Mouse (Mus musculus) hindbrain, embryonic 11.5 days (tissue): ENCODE measurements around the gene Olfr1333. TPM values are rescaled to one million over a fixed set of nuclear protein-coding genes. Genes with fewer than 3 reads are reported as not detected.
"Not testable (repeated sequence)": the region's sequence is repeated elsewhere in the genome, so short reads cannot be mapped to it uniquely, and the experiment has no call there.

ENCODE experiments used
- ATAC-seq: fragments of 200-750 bp; cut with Nextera tagmentation; 2 replicates; pipeline ENCODE4 v1.8.0; 2017; ENCODE audit warnings: mild to moderate bottlenecking, moderate TSS enrichment, moderate library complexity; ENCODE audit not compliant: low FRiP score
- DNase-seq: peaks from one replicate; pipeline ENCODE4 v3.0.0-alpha.2; 2015; ENCODE audit warnings: low spot score
- H3K27ac ChIP-seq: fragments of 300-500 bp; sonication (generic); 2 replicates; pipeline ENCODE4 v1.5.1; 2014; ENCODE audit warnings: mild to moderate bottlenecking, low read depth, low read length
- H3K27me3 ChIP-seq: fragments of 300-500 bp; sonication (generic); 2 replicates; pipeline ENCODE4 v1.6.1; 2014; ENCODE audit warnings: mild to moderate bottlenecking, low read length, moderate library complexity, mixed read lengths; ENCODE audit not compliant: control insufficient read depth, insufficient read depth
- H3K36me3 ChIP-seq: fragments of 300-500 bp; sonication (generic); 2 replicates; pipeline ENCODE4 v1.6.1; 2014; ENCODE audit warnings: mild to moderate bottlenecking, low read length, moderate library complexity, mixed read lengths; ENCODE audit not compliant: control insufficient read depth, insufficient read depth
- H3K4me1 ChIP-seq: fragments of 300-500 bp; sonication (generic); replicated peaks from 2 replicates; pipeline ENCODE4 v1.6.1; 2014; ENCODE audit warnings: low read length, mixed read lengths; ENCODE audit not compliant: control insufficient read depth, insufficient read depth
- H3K4me2 ChIP-seq: fragments of 300-500 bp; sonication (generic); replicated peaks from 2 replicates; pipeline ENCODE4 v1.6.1; 2014; ENCODE audit warnings: mild to moderate bottlenecking, low read depth, low read length
- H3K4me3 ChIP-seq: fragments of 300-500 bp; sonication (generic); 2 replicates; pipeline ENCODE4 v1.5.1; 2014; ENCODE audit warnings: low read depth, low read length
- H3K9ac ChIP-seq: fragments of 300-500 bp; sonication (generic); 2 replicates; pipeline ENCODE4 v1.6.1; 2014; ENCODE audit warnings: low read depth, low read length
- H3K9me3 ChIP-seq: fragments of 300-500 bp; sonication (generic); 2 replicates; pipeline ENCODE4 v1.6.1; 2016; ENCODE audit warnings: low read length; ENCODE audit not compliant: control insufficient read depth
- WGBS: fragments of 180-500 bp; shearing (Covaris S2); extraction: QIAGEN DNeasy Blood & Tissue Kit; methylation state at CpG from one replicate; pipeline ENCODE4 v1.1.7; 2014; 5-methylcytosine and 5-hydroxymethylcytosine counted together
- polyA plus RNA-seq: library from polyadenylated mRNA; unstranded; fragments of >200 nt; fragmentation: Nextera tagmentation; extraction: Ambion mirVana; gene quantifications from 2 replicates; pipeline ENCODE4 v1.2.1, GENCODE M21; 2014

Gene Olfr1333
- not detected in 2 replicates for polyA plus RNA-seq

DNA sequence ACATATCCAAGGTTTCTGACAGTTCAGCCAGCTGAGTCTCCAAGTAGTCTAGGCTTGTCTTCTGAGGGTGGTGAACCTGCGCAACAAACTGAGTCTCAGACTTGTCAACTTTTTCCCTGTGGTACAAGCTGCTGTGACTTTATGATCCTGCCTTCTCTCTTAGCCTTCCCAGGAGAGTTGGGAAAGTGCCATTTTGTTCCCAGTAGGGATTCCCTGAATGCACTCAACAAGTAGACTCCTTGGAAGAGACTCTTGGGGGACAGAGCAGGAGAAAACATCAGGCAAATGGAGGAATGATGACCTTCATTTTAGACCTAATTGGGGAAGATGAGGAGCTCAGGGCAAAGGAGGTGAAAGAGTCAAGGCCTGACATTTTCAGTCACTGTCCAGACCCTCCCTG is at the start of gene Olfr1333:
Gene Olfr1333 (minus strand): TSS at position 101 of the 400 bp plus-strand sequence.
- no peak within 1 kb of the TSS for H3K4me2 ChIP-seq
- 89% methylated on average over 1 of the region's 1 CpGs for WGBS
- no peaks in the 10 kb centered on the region for H3K36me3 ChIP-seq
- ATAC-seq (no peak), DNase-seq (no peak)
- no peak within 1 kb of the TSS for H3K4me3 ChIP-seq
- no peak within 1 kb of the TSS for H3K27ac ChIP-seq
- H3K9me3 ChIP-seq: no peaks in the 10 kb centered on the region
- no peaks in the 10 kb centered on the region for H3K4me1 ChIP-seq
- H3K9ac ChIP-seq: no peak within 1 kb of the TSS
- no peaks in the 10 kb centered on the region for H3K27me3 ChIP-seq

DNA sequence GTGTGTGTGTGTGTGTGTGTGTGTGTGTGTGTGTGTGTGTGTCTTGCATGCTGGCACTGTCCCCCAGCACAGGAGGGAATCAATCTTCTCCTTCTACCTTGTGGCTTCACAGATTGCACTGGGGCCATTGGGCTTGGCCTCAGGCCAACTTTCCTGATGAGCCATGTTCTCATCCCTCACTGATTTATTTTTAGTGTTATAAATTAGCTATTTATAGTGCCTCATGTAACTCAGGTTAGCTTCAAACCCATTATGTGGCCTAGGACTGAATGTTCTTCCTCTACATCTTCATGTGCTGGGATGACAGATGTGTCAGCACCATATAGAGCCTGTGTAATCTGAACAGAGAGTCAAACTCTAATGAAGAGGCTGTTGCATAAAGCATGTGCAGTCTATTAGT is 31.5 kb upstream of the Olfr1333 start:
- Histone ChIP-seq H3K4me2 (no peak overlapping the region), H3K36me3 (no peaks in the 10 kb centered on the region), H3K9me3 (no peaks in the 10 kb centered on the region), H3K4me1 (no peaks in the 10 kb centered on the region), H3K4me3 (no peak overlapping the region), H3K27ac (no peak overlapping the region), H3K27me3 (no peaks in the 10 kb centered on the region), H3K9ac (no peak overlapping the region)
- no peak for ATAC-seq
- DNase-seq: no peak

DNA sequence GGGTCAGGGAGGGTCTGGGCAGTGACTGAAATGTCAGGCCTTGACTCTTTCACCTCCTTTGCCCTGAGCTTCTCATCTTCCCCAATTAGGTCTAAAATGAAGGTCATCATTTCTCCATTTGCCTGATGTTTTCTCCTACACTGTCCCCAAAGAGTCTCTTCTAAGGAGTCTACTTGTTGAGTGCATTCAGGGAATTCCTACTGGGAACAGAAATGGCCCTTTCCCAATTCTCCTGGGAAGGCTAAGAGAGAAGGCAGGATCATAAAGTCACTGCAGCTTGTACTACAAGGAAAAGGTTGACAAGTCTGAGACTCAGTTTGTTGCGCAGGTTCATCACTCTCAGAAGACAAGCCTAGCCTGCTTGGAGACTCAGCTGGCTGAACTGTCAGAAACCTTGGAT is 28.3 kb upstream of the Olfr1333 start, which contains the start of gene Olfr1331:
Gene Olfr1331 (plus strand): TSS at position 301 of the 400 bp plus-strand sequence.
- Histone ChIP-seq H3K9ac (no peak within 1 kb of the TSS), H3K27me3 (no peaks in the 10 kb centered on the region), H3K4me3 (no peak within 1 kb of the TSS), H3K27ac (no peak within 1 kb of the TSS), H3K36me3 (no peaks in the 10 kb centered on the region), H3K4me1 (no peaks in the 10 kb centered on the region), H3K4me2 (no peak within 1 kb of the TSS), H3K9me3 (no peaks in the 10 kb centered on the region)
- WGBS: 90% methylated on average over 1 of the region's 1 CpGs
- no peak for DNase-seq
- ATAC-seq: no peak

GRCm38 (mm10) chr4:118862704-118863103 is 26.6 kb upstream of the Olfr1333 start:
- H3K27ac ChIP-seq: no peak overlapping the region
- no peaks in the 10 kb centered on the region for H3K4me1 ChIP-seq
- H3K4me2 ChIP-seq: no peak overlapping the region
- ATAC-seq (no peak), DNase-seq (peak; percentile 2)
- H3K27me3 ChIP-seq: no peaks in the 10 kb centered on the region
- no peak overlapping the region for H3K9ac ChIP-seq
- H3K4me3 ChIP-seq: no peak overlapping the region
- H3K9me3 ChIP-seq: no peaks in the 10 kb centered on the region
- no peaks in the 10 kb centered on the region for H3K36me3 ChIP-seq
- 53% methylated on average over 4 of the region's 4 CpGs for WGBS

- DNase-seq (no peak), ATAC-seq (no peak)
- Histone ChIP-seq H3K27me3 (no peaks in the 10 kb centered on the region), H3K4me3 (no peak overlapping the region), H3K4me2 (no peak overlapping the region), H3K36me3 (no peaks in the 10 kb centered on the region), H3K9me3 (no peaks in the 10 kb centered on the region), H3K9ac (no peak overlapping the region), H3K27ac (no peak overlapping the region), H3K4me1 (no peaks in the 10 kb centered on the region)
- WGBS: 82% methylated on average over 1 of the region's 1 CpGs
Measured at GRCm38 (mm10) chr4:118861791-118862190, 25.7 kb upstream of the Olfr1333 start.

- Histone ChIP-seq H3K9ac (no peak overlapping the region), H3K36me3 (no peaks in the 10 kb centered on the region), H3K4me1 (no peaks in the 10 kb centered on the region), H3K9me3 (no peaks in the 10 kb centered on the region), H3K4me2 (no peak overlapping the region), H3K27me3 (no peaks in the 10 kb centered on the region), H3K27ac (no peak overlapping the region), H3K4me3 (no peak overlapping the region)
- ATAC-seq: no peak
- 88% methylated on average over 1 of the region's 1 CpGs for WGBS
- DNase-seq: no peak
Measured at GRCm38 (mm10) chr4:118818921-118819320, 17.2 kb downstream of the Olfr1333 start.

DNA sequence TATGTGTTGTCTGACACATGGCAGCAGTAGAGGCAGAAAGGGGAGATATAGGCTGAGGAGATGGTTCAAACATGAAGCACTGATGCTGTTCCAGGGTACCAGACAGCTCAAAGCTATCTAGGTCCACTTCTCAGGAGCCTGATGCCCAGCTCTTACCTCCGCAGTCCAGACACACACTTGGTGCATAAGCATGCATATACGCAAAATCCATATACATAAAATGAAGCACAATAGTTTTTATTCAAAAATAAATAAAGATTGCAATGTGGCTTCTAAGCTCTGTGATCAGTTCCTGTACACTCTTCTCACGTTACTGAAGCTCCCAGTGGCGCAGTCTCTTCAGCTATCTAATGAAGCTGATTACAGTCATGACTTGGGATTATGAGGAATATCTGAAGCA is 26.2 kb downstream of the Olfr1333 start, which contains the start of gene Olfr1335:
Gene Olfr1335 (minus strand): TSS at position 101 of the 400 bp plus-strand sequence.
- no peaks in the 10 kb centered on the region for H3K4me1 ChIP-seq
- ATAC-seq (no peak), DNase-seq (no peak)
- H3K4me3 ChIP-seq: no peak within 1 kb of the TSS
- no peak within 1 kb of the TSS for H3K27ac ChIP-seq
- H3K4me2 ChIP-seq: no peak within 1 kb of the TSS
- no peak within 1 kb of the TSS for H3K9ac ChIP-seq
- 92% methylated on average over 4 of the region's 4 CpGs for WGBS
- no peaks in the 10 kb centered on the region for H3K36me3 ChIP-seq
- H3K9me3 ChIP-seq: no peaks in the 10 kb centered on the region
- no peaks in the 10 kb centered on the region for H3K27me3 ChIP-seq

DNA sequence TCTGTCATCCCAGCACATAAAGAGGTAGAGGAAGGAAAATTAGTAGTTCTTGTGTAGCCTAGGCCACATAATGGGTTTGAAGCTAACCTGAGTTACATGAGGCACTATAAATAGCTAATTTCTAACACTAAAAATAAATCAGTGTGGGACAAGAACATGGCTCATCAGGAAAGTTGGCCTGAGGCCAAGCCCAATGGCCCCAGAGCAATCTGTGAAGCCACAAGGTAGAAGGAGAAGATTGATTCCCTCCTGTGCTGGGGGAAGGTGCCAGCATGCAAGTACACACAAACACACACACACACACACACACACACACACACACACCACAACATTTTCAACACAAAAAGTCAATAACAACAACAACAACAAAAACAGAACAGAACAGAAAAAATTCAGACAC is 43.3 kb downstream of the Olfr1333 start:
- H3K27ac ChIP-seq, H3K27me3 ChIP-seq, H3K4me2 ChIP-seq, H3K36me3 ChIP-seq, H3K4me3 ChIP-seq, DNase-seq, H3K4me1 ChIP-seq, ATAC-seq, H3K9me3 ChIP-seq, H3K9ac ChIP-seq: not testable (repeated sequence)

GRCm38 (mm10) chr4:118782486-118782885 is 53.6 kb downstream of the Olfr1333 start, which contains the start of gene Olfr1337:
Olfr1337 (minus strand) TSS chr4:118782586.
- H3K27me3 ChIP-seq: no peaks in the 10 kb centered on the region
- no peak within 1 kb of the TSS for H3K4me3 ChIP-seq
- DNase-seq (no peak), ATAC-seq (no peak)
- H3K4me2 ChIP-seq: no peak within 1 kb of the TSS
- WGBS: 80% methylated on average over 2 of the region's 2 CpGs
- no peaks in the 10 kb centered on the region for H3K36me3 ChIP-seq
- no peaks in the 10 kb centered on the region for H3K9me3 ChIP-seq
- H3K4me1 ChIP-seq: no peaks in the 10 kb centered on the region
- H3K9ac ChIP-seq: no peak within 1 kb of the TSS
- H3K27ac ChIP-seq: no peak within 1 kb of the TSS
